Mouse (Mus musculus) induced T-regulatory cell, adult 2 months (primary cell): ENCODE data around the gene Dstyk.

Experiments used
- DNase-seq: peaks from one replicate; pipeline ENCODE4 v3.0.0-alpha.2; 2012; ENCODE audit warnings: low read depth

Gene Dstyk

GRCm38 (mm10) chr1:132388813-132389803 lies 28.2 kb upstream of the Dstyk start:
- no peak for DNase-seq

DNA sequence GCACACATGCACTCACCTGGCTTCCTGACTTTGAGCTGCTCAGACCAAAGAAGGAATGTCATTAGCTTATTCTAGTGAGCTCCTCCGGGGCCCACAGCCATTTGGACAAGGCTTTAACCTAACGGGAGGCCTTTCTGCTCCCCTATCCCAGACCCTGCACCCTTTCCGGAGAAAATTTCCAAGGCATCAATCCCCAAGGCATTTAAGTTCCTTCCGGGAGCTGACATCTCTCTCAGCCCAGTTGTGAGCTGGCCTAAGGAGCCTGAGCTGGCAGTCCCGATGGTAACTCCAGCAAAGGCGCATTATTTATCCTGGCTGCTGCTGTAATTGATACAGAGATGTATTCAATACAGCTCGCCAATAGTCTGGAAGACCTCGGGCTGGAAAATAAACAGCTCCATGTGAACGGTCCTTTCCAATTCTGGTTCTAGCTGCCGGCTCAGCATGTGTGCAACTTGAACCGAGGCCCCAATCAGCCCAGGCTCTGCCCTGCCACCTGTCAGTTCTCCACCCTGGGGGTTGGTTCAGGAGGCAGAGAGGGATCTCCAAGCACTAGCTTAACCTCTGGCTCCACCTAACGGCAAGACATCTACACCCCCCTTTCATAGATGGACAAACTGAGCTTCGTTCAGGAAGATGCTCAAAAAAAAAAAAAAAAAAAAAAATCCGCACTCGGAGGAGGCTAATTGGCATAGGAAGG lies 27.3 kb upstream of the Dstyk start:
- DNase-seq, result peak; percentile 53

GRCm38 (mm10) chr1:132390691-132391579 lies 26.4 kb upstream of the Dstyk start, which contains the start of gene Tmcc2:
TSS of gene Tmcc2 (minus strand) at chr1:132391281.
- peak; percentile 4 for DNase-seq

DNA sequence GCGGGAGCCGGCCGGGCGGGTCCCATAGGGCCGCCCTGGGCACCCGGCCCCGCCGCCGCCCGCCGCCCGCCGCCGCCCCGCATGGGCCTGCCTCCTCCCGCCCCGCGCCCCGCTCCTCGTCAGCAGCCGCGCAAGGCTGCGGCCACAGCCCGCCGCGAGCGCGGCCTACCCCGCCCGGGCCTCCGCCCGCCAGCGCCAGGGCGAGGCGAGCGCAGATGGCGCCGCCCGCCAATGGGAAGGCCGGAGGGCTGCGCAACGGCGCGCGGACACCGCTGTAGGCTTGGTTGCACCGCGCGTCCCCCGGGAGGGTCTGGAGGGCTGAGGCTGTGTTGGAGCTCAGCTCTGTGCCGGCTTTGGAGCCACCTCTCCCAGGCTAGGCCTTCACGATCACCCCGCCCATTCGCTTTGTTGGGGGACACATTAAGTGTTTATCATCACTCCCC lies 25.8 kb upstream of the Dstyk start:
- DNase-seq, result no peak

- no peak for DNase-seq
These were observed 24.5 kb upstream of the Dstyk start for GRCm38 (mm10) chr1:132392872-132393271.

- no peak for DNase-seq
These were observed 20.6 kb upstream of the Dstyk start for GRCm38 (mm10) chr1:132396705-132397104.

DNA sequence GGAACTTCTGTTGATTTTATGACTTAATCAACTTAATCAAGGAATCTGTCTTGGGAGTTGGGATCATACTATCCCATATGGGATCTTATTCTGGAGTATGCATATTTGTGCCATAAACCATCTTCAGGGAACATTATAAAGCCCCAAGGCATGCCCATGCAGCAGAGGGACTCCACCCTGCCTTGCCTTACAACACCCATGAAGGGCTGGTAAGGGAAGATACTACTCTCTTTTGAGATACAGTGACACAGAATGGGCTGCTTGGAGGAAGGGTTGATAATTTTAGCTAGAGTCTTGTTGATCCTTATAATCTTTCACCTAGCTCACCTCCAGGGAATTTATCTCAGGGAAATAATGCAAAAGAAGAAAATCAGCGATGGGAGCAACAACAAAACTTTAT lies 16.8 kb upstream of the Dstyk start:
- no peak for DNase-seq

DNA sequence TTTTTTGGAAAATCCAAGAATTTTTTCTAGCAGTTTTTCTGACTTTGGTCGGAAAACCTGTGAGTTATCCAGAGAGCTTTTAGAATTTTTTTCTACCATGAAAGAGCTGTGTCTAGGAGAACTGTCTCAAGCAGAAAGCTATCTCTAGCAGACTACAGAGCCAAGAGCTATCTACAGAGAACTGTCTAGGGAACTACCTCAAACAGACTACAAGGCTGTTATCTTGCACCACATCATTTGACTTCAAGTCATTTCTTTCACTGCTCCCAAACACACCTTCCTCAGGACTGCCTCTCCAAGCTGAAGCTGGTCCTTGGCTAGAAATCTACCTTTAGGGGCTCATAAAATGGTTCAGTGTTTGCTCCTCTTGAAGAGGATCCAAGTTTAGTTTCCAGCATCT lies 15.5 kb upstream of the Dstyk start:
- DNase-seq, result no peak

GRCm38 (mm10) chr1:132410657-132411056 lies 6.7 kb upstream of the Dstyk start:
- no peak for DNase-seq

- no peak for DNase-seq
These were observed 962 bp upstream of the Dstyk start for GRCm38 (mm10) chr1:132416244-132416942.

GRCm38 (mm10) chr1:132416943-132417290 lies 438 bp upstream of the Dstyk start:
- no peak for DNase-seq

DNA sequence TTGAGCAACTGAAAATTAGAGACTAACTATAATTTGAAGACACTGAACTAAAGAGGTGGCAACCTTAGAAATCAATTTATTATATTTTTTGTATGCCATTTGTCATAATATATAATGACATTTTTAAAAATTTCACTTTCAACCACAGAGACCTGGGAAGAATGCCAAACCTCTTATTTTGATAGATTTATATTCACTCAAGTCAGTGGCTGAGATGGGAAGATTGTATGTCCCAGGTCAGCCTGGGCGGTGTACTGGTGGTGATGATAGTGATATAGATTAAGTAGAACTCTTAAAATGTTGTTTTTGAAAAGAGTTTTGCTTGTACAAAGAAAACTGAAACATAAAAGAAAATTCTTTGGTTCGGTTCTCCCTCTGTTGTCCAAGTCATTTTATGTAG lies 2.9 kb downstream of the Dstyk start:
- DNase-seq, result no peak

DNA sequence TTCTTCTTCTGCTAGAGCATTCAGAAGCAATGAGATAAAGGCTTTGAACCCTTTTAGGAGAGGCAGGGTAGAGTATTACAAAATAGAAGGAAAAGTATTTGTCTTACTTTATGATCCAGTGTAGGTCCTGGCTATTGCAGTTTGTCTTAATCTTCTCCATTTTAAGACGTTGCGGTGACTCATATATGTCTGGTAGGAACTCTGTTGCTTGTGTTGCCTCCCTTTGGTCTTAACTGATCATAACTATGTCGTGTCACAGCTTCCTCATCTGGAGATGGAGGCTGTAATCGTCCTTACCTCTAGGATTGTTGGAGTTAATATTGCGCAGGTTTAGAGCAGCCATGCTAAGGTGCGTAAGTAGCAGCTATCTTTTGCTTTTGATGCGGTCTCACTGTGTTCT lies 3.3 kb downstream of the Dstyk start:
- no peak for DNase-seq

DNA sequence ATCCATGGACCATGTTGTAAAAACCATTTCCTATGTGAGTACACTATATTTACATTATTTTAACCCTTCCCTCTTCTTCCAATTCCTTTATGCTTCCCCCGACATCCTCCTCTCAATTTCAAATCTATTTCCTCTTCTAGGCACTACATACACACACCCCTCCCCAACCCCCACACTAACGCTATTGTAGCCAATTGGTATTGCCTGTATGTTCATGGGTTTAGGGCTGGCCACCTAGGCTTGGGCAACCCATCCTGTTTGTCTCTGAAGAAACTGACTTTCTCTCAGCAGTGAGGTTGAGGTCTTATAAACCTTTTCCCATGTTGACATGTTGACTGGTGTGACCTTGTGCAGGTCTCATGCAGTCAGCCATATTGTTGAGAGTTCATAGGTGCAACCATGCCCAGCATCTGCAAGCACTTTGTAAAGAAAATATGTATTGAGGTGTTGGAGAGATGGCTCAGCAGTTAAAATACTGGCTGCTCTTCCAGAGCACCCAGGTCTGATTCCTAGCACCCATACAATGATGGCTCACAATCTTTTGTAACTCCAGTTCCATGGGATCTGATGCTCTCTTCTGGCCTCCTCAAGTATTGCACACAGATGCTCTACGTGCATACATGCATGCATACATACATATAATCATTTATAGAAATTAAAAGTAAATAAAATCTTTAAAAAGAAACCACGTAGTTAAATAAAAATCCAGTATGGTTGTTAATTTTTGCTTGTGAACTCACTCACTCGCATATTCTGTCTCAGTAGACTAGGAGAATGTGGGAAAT lies 5.7 kb downstream of the Dstyk start:
- DNase-seq, result no peak

DNA sequence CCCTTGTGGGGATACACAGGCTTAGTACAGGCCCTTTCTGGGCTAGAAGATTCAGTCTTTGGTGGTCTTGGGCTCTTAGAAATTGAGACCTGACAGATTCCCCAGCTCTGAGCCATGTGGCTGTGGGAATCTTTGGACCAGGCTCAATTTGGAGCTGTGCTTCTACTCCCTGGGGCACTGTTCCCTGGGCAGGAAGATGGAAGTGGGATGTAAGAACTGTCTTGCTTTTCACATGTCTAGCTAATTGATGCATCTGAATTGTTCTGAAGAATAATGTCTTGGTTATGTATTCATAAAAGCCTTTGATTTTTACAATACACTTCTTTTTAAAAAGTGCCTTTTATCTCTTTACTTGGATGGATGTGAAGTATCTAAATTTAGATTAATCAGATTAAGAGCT lies 8.2 kb downstream of the Dstyk start:
- DNase-seq, result no peak

GRCm38 (mm10) chr1:132430818-132431217 lies 13.5 kb downstream of the Dstyk start:
- no peak for DNase-seq

DNA sequence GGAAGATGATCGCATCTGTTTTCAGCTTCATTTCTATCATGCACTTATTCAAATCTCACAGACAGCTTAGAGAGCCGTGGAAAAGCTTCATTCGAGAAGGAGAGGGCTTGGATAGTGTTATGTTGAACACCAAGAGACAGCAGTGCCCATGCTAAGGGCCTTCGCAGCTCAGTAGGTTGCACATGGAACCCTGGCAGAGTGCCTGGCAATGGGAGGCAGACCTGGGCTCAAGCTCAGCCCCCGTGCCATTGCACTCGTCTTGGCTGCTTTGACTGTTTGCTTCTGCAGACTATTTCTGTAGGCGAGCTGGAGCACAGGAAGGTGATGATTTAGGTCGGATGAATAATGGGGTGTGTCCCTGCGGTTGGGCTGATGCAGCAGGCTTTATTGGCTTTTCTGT lies 14.4 kb downstream of the Dstyk start:
- no peak for DNase-seq

DNA sequence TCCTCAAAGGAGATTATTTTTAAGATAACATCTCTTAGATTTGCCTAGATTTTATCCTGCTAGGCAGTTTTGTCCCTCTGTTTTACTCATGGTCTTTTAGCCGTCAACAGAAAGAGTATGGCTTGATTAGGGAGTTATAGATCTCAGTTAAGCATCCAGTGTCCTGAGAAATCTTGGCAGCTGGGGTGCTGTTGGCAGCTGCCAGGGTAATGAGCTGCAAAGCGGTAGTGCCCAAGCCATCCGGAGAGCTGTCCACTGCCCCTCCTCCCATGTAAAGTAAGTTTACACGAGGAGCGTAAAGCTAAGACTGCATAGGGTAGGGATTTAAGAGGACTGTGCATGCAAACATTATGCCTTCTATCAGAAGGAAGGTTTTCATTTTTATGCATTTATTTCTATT lies 16.0 kb downstream of the Dstyk start:
- no peak for DNase-seq

DNA sequence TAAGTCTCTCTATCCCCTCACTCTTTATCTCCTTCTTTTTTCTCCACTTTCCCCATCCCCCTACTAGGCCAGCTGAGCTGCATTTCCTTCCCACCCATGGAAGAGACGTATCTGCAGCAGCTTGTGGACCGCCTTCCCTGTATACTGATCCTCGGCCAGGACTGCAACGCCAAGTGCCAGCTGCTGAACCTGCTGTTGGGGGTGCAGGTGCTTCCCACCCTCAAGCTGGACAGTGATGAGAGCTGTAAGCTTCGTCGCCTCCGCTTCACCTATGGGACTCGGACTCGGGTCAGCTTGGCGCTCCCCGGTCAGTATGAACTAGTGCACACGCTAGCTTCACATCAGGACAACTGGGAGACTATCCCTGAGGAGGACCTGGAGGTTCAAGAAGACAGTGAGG lies 16.7 kb downstream of the Dstyk start:
- no peak for DNase-seq

- DNase-seq, result no peak
These were observed 19.1 kb downstream of the Dstyk start for GRCm38 (mm10) chr1:132436320-132436958.
